ENCODE assay signal across 9 mouse cellular contexts in the genomic region with DNA sequence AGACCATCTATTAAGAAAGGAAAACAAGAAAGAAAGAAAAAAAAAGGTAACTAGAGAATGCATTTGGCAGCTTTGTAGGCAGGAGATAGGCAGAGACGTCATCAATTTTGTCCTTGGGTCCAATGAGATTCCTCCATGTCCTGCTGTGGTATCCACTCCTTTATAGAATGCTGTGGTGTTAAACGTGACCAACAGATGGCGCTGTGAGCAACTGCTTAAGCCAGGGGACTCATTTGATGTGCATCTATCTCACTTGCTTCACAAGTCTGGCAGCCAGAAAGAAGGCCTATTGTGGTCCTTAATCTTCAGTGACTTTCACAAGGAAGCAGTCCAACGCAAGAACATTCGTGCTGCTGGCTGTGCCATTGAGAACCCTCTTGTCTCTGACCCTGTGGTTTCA. TPM values are rescaled to one million over a fixed set of nuclear protein-coding genes. Genes with fewer than 3 reads are reported as not detected.
A peak's percentile ranks its signal among the peaks of the same experiment; 100 is the strongest.
DNase-seq lines count a peak whose midpoint lies in the region; ATAC-seq lines count a peak whose summit lies in the region.
"Had no signal": no experiment of that assay in that cellular context is flagged by ENCODE, and none has a peak within 500 bp of the region (broad histone marks: within the 10 kb centered on the region; RNA-seq: fewer than 3 reads in every experiment).

No protein-coding gene starts in this region.

- H3K4me1 ChIP-seq in kidney, embryonic 14.5 days (ENCODE audit: control insufficient read depth, insufficient read depth, low read length): no peaks in the 10 kb centered on the region
- H3K4me1 ChIP-seq: embryonic facial prominence, embryonic 15.5 days had no signal

- intact Hi-C loops in heart, postnatal 10 days (cut with DNase I): no loop called here

- no peaks in the 10 kb centered on the region for H3K36me3 ChIP-seq in kidney, embryonic 14.5 days (ENCODE audit: control insufficient read depth, insufficient read depth, low read length)
- H3K36me3 ChIP-seq: embryonic facial prominence, embryonic 15.5 days had no signal

- 19% methylated on average over 5 of the region's 5 CpGs for WGBS in kidney, embryonic 14.5 days

- no peaks in the 10 kb centered on the region for H3K9me3 ChIP-seq in kidney, embryonic 14.5 days (ENCODE audit: control insufficient read depth, low read length)
- H3K9me3 ChIP-seq: embryonic facial prominence, embryonic 15.5 days had no signal

- H3K27ac ChIP-seq in kidney, embryonic 14.5 days (ENCODE audit: low read depth, low read length): no peak overlapping the region
- H3K27ac ChIP-seq: embryonic facial prominence, embryonic 15.5 days had no signal

- H3K27me3 ChIP-seq in kidney, embryonic 14.5 days (ENCODE audit: control insufficient read depth, insufficient read depth, low read length): no peaks in the 10 kb centered on the region
- H3K27me3 ChIP-seq: embryonic facial prominence, embryonic 15.5 days had no signal

- H3K9ac ChIP-seq in kidney, embryonic 14.5 days (ENCODE audit: low read depth, low read length): no peak overlapping the region
- H3K9ac ChIP-seq: embryonic facial prominence, embryonic 15.5 days had no signal

- peak; percentile 53 for DNase-seq in kidney, adult 18-20 months
- peak; percentile 42 for DNase-seq in adrenal gland, adult 8-10 months
- DNase-seq in embryo, embryonic 11 days: peak; percentile 77
- peak; percentile 78 to 88 for DNase-seq in heart, postnatal 10 days
- DNase-seq in layer of hippocampus, postnatal 10 days (ENCODE audit: low spot score in 2 of 2): peak; percentile 77 to 78
- peak; percentile 29 to 65 for DNase-seq in lung, postnatal 4 days
- DNase-seq in spleen, postnatal 36 days (ENCODE audit: low spot score in 2 of 2): peak; percentile 13 to 29

- no peak overlapping the region for H3K4me2 ChIP-seq in kidney, embryonic 14.5 days (replicated peaks; ENCODE audit: low read depth, low read length)
- H3K4me2 ChIP-seq: embryonic facial prominence, embryonic 15.5 days had no signal

- ATAC-seq in kidney, embryonic 14.5 days (ENCODE audit: low FRiP score, low TSS enrichment): no peak

- no peak overlapping the region for H3K4me3 ChIP-seq in kidney, embryonic 14.5 days (ENCODE audit: low read length)
- H3K4me3 ChIP-seq: embryonic facial prominence, embryonic 15.5 days had no signal

RNA-seq across cellular contexts. Expression of a gene that starts 6.9 kb away (rescaled TPM):
- 2.4 and 4.5 TPM in 2 replicates for polyA plus RNA-seq in kidney, embryonic 14.5 days (2014; fragmentation: Nextera tagmentation; extraction: Ambion mirVana)
- 1 to 10 TPM; 3.5 to 4.3 (median 3.6) TPM for total RNA-seq in adrenal gland, adult 8-10 months (2022)
- 1 to 10 TPM; 1.0 to 1.4 TPM for total RNA-seq in heart, postnatal 10 days (2021)
- total RNA-seq in layer of hippocampus, postnatal 10 days (2021): 1 to 10 TPM; 7.8 to 9.2 TPM

RNA-seq across cellular contexts. Expression of a gene that starts 8.1 kb away (rescaled TPM):
- 0.50 TPM in 1 of 2 replicates, not detected in the other for polyA plus RNA-seq in kidney, embryonic 14.5 days (2014; fragmentation: Nextera tagmentation; extraction: Ambion mirVana)
- 10 to 100 TPM in 1 of 4 experiments, 1 to 10 TPM in 2, under 1 TPM in 1; 0.56 to 12.3 (median 3.0) TPM for total RNA-seq in adrenal gland, adult 8-10 months (2022)
- total RNA-seq in heart, postnatal 10 days (2021): 100 to 1,000 TPM; 124 to 131 TPM
- under 1 TPM; 0.30 to 0.58 TPM for total RNA-seq in layer of hippocampus, postnatal 10 days (2021)

Comparison
In these comparisons a context has a peak if more than half of its experiments do, and no peak if none do; other contexts are left out.
1. DNase-seq: peak in every context shown above with its lines; median percentile 83 in heart, postnatal 10 days; 78 in layer of hippocampus, postnatal 10 days; 77 in embryo, embryonic 11 days; 53 in kidney, adult 18-20 months; 47 in lung, postnatal 4 days; 42 in adrenal gland, adult 8-10 months; 21 in spleen, postnatal 36 days.
2. RNA of a gene that starts 8.1 kb away (total RNA-seq): 124 to 131 TPM in heart, postnatal 10 days; 0.56 to 12.3 TPM in adrenal gland, adult 8-10 months and 0.30 to 0.58 TPM in layer of hippocampus, postnatal 10 days; every median in the first group is over 4 times any median in the second.